Mouse (Mus musculus) cortical plate, adult 2 months (tissue): ENCODE data around the gene Rbm3.
A peak's percentile ranks its signal among the peaks of the same experiment; 100 is the strongest.

Source experiments
- CTCF ChIP-seq: fragments of 200-500 bp; IDR thresholded peaks from 2 replicates; pipeline ENCODE4 v1.5.1; 2011; ENCODE audit warnings: mild to moderate bottlenecking, control low read depth, low read length; ENCODE audit not compliant: insufficient read depth; ENCODE audit errors: extremely low read depth
- POLR2A ChIP-seq: fragments of 200-500 bp; IDR thresholded peaks from 2 replicates; pipeline ENCODE4 v1.6.1; 2011; ENCODE audit warnings: mild to moderate bottlenecking, low read length, control low read depth; ENCODE audit not compliant: insufficient read depth; ENCODE audit errors: extremely low read depth

DNA sequence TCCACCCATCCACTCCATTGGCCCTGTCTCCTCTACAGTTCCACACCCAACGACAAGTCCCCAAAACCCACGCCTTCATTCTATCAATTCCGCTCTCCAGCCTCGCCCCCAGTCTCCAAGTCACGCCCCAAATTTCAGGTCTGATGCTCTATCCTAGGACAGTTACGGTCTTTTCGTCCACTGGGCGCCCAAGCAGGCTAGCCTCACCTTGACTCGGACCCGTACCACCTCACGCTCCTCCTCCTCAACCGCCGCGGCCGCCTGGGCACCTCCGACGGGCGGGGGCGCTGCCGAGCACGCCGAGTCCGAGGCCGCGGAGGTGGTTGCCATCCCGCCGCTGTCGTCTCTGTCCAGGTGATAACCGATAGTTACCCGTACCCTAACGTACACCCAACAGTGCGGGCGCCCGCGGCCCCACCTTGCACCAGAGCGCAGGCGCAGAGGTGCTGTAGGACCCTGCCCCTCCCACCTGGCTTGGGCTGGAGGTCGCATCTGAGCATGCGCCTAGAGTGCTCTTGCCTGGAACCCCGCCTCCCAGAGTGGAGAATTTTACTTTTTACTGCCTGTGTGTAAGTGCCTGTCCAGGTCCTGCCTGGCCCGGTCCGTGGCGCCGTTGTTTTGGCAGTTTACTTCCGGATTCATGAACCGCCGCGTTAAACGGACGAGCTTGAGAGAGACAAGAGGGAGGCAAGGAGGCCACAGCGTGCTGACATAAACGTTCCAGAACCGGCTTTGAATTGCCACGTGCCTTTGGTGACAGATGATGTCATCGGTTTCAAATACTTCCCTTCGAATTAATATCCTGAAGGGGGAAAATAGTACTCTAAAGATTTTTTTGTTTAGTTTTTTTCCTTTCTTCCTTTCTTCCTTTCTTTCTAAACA is 30.1 kb upstream of the Rbm3 start, which contains the start of gene Tbc1d25:
- TF ChIP-seq CTCF (no peak), POLR2A (peak; percentile 56; the same call in 1 of the 2 replicates)
